Mouse (Mus musculus) stomach, postnatal 0 days (tissue): ENCODE results near the gene Sart1.

Experiments
- CTCF ChIP-seq: IDR thresholded peaks from 2 replicates; pipeline ENCODE4 v1.5.1; 2016; ENCODE audit warnings: antibody characterized with exemption, low read depth, mild to moderate bottlenecking, moderate library complexity
- EP300 ChIP-seq: optimal IDR thresholded peaks from 2 replicates; pipeline ENCODE3; 2016; ENCODE audit warnings: antibody characterized with exemption

DNA sequence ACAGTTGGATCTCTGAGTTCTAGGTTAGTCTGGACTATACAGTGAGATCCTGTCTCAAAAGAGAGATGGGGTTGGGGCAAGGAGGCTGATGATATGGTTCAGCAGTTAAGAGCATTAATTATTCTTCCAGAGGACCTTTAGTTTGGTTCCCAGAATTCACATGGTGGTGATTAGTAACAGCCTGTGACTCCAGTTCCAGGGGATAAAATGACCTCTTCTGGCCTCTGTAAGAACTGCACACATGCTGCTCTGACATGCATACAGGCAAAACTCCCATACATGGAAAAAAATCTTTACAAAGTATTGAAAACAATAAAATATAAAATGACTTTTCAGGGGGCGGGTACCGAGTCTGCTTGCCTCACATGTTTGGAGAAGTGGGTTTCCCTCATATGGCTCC is 39.6 kb upstream of the Sart1 start:
- peak; percentile 73 for TF ChIP-seq CTCF
- TF ChIP-seq EP300, result no peak
